Mouse (Mus musculus) hindbrain, embryonic 16.5 days (tissue): Measurements from ENCODE around the gene Per2. TPM values are rescaled to one million over a fixed set of nuclear protein-coding genes. Genes with fewer than 3 reads are reported as not detected.

ENCODE experiments used
- ATAC-seq: fragments of 200-750 bp; cut with Nextera tagmentation; 2 replicates; pipeline ENCODE4 v1.8.0; 2017; ENCODE audit warnings: moderate TSS enrichment, moderate library complexity
- H3K27ac ChIP-seq: fragments of 300-500 bp; sonication (generic); 2 replicates; pipeline ENCODE4 v1.5.1; 2014; ENCODE audit warnings: low read depth, mild to moderate bottlenecking, control low read depth, low read length, moderate library complexity
- H3K27me3 ChIP-seq: fragments of 300-500 bp; sonication (generic); replicated peaks from 2 replicates; pipeline ENCODE4 v1.6.1; 2014; ENCODE audit warnings: low read length; ENCODE audit not compliant: control insufficient read depth, insufficient read depth
- H3K36me3 ChIP-seq: fragments of 300-500 bp; sonication (generic); 2 replicates; pipeline ENCODE4 v1.6.1; 2014; ENCODE audit warnings: mild to moderate bottlenecking, low read length, moderate library complexity, mixed read lengths; ENCODE audit not compliant: control insufficient read depth, insufficient read depth
- H3K4me1 ChIP-seq: fragments of 300-500 bp; sonication (generic); 2 replicates; pipeline ENCODE4 v1.6.1; 2014; ENCODE audit warnings: low read depth, low read length; ENCODE audit not compliant: control insufficient read depth, insufficient read depth
- H3K4me2 ChIP-seq: fragments of 300-500 bp; sonication (generic); 2 replicates; pipeline ENCODE4 v1.6.1; 2014; ENCODE audit warnings: mild to moderate bottlenecking, low read length, control low read depth, moderate library complexity
- H3K4me3 ChIP-seq: fragments of 300-500 bp; sonication (generic); 2 replicates; pipeline ENCODE4 v1.5.1; 2014; ENCODE audit warnings: mild to moderate bottlenecking, low read length, control low read depth, moderate library complexity
- H3K9ac ChIP-seq: fragments of 300-500 bp; sonication (generic); 2 replicates; pipeline ENCODE4 v1.6.1; 2014; ENCODE audit warnings: low read depth, mild to moderate bottlenecking, control low read depth, low read length, moderate library complexity
- H3K9me3 ChIP-seq: fragments of 300-500 bp; sonication (generic); 2 replicates; pipeline ENCODE4 v1.6.1; 2014; ENCODE audit warnings: mild to moderate bottlenecking, low read length, moderate library complexity; ENCODE audit not compliant: control insufficient read depth
- WGBS: fragments of 180-500 bp; shearing (Covaris S2); extraction: QIAGEN DNeasy Blood & Tissue Kit; methylation state at CpG from one replicate; pipeline ENCODE4 v1.1.7; 2014; 5-methylcytosine and 5-hydroxymethylcytosine counted together
- polyA plus RNA-seq: library from polyadenylated mRNA; unstranded; fragments of >200 nt; fragmentation: Nextera tagmentation; extraction: Ambion mirVana; gene quantifications from 2 replicates; pipeline ENCODE4 v1.2.1, GENCODE M21; 2015

Gene Per2
- 5.0 and 5.8 TPM in 2 replicates for polyA plus RNA-seq

DNA sequence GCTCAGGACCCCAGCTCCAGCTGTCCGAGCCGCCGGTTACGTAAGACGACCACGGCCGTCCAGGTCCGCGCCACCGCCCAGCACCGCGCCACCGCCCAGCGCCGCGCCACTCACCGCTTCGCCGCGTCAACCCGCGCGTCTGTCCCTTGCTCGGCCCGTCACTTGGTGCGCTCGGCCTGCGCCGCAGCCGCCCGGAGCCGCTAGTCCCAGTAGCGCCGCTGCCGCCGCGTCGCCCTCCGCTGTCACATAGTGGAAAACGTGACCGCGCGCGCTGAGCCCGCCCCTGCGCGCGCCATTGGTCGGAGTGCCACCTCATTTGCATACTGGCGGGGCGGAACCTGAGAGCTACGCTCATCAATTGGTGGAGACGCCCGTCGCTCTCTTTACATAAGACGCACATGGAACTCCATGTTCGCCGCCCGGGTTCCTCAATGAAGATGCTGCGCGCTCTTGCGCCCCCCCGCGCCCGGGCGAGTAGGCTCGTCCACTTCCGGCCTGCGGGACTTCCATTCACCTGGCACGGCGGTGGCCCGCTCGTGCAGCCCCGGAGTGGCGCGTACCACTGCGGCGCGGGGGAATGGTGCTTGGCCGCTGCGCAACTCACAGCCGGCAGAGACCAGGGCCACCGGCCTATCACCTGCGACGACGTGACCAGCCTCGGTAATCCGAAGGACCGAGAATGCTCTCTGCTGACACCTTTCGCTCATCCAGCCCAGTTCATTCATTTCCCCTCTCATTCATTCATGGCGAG is at the start of gene Per2:
Gene Per2 (minus strand): TSS at position 266 of the 751 bp plus-strand sequence.
- Histone ChIP-seq H3K4me2 (peak within 1 kb of the TSS; percentile 88), H3K4me1 (peaks cover 39% of the 10 kb centered on the region), H3K9me3 (no peaks in the 10 kb centered on the region), H3K36me3 (no peaks in the 10 kb centered on the region), H3K4me3 (peak within 1 kb of the TSS; percentile 83), H3K27ac (peak within 1 kb of the TSS; percentile 78), H3K9ac (peak within 1 kb of the TSS; percentile 76), H3K27me3 (no peaks in the 10 kb centered on the region)
- ATAC-seq, result peak; percentile 98
- WGBS, result under 1% methylated on average over 84 of the region's 91 CpGs

DNA sequence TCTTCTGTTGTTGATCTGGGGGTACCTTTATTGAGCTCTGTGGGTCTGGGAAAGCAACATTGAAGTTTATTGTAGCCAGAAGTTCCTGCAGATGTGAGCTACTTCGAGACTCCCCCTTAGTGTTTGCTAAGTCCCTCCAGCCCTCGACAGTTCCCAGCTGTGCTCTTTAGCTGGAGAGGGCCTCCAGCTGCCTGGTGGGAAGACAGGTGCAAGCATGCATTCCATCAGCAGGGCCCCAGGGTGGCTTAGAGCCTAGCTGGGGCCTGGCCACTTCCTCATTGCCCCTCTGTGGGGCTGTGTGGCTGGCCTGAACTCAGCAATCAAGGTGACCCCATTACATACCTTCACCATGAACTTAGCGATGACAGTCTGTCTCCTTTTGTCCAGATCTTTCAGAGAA is 45.5 kb upstream of the Per2 start:
- no peak for ATAC-seq
- no peaks in the 10 kb centered on the region for H3K4me1 ChIP-seq
- H3K27me3 ChIP-seq, result no peaks in the 10 kb centered on the region
- H3K27ac ChIP-seq, result no peak overlapping the region
- peaks cover 26% of the 10 kb centered on the region for H3K36me3 ChIP-seq
- H3K9ac ChIP-seq, result no peak overlapping the region
- no peak overlapping the region for H3K4me3 ChIP-seq
- no peaks in the 10 kb centered on the region for H3K9me3 ChIP-seq
- H3K4me2 ChIP-seq, result no peak overlapping the region
- WGBS, result 78% methylated on average over 3 of the region's 3 CpGs

DNA sequence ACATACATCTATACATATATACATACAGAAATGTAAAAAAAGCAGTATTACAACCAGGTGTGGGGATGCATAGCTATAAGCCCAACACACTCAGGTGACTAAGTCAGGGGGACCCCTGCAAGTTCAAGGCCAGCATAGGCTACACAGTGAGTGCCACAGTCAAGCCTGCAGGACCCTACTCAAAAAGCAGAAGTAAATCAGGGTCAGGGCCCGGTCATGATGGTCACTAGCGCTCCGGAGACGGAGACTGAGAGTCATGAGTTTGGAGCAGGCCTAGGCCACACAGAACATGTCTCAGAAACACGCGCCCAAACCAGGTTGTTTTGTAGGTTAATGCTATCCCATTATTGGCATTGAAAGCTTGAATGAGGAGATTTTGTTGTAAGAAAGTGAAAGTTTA is 39.5 kb upstream of the Per2 start:
- Histone ChIP-seq H3K9me3 (no peaks in the 10 kb centered on the region), H3K27ac (no peak overlapping the region), H3K27me3 (no peaks in the 10 kb centered on the region), H3K4me3 (no peak overlapping the region), H3K36me3 (peaks cover 13% of the 10 kb centered on the region; the same call in 1 of the 2 replicates), H3K9ac (no peak overlapping the region), H3K4me1 (peaks cover 15% of the 10 kb centered on the region), H3K4me2 (no peak overlapping the region)
- ATAC-seq, result no peak
- WGBS, result 97% methylated on average over 6 of the region's 6 CpGs

GRCm38 (mm10) chr1:91495321-91495720 is 36.2 kb upstream of the Per2 start:
- peak overlapping the region; percentile 93 for H3K4me2 ChIP-seq
- no peak overlapping the region for H3K27ac ChIP-seq
- no peak for ATAC-seq
- peak overlapping the region; percentile 88 for H3K9ac ChIP-seq
- no peaks in the 10 kb centered on the region for H3K27me3 ChIP-seq
- WGBS, result 59% methylated on average over 5 of the region's 5 CpGs
- H3K36me3 ChIP-seq, result peaks cover 3% of the 10 kb centered on the region; the same call in 1 of the 2 replicates
- H3K9me3 ChIP-seq, result no peaks in the 10 kb centered on the region
- H3K4me1 ChIP-seq, result peaks cover 15% of the 10 kb centered on the region
- peak overlapping the region; percentile 84 for H3K4me3 ChIP-seq

DNA sequence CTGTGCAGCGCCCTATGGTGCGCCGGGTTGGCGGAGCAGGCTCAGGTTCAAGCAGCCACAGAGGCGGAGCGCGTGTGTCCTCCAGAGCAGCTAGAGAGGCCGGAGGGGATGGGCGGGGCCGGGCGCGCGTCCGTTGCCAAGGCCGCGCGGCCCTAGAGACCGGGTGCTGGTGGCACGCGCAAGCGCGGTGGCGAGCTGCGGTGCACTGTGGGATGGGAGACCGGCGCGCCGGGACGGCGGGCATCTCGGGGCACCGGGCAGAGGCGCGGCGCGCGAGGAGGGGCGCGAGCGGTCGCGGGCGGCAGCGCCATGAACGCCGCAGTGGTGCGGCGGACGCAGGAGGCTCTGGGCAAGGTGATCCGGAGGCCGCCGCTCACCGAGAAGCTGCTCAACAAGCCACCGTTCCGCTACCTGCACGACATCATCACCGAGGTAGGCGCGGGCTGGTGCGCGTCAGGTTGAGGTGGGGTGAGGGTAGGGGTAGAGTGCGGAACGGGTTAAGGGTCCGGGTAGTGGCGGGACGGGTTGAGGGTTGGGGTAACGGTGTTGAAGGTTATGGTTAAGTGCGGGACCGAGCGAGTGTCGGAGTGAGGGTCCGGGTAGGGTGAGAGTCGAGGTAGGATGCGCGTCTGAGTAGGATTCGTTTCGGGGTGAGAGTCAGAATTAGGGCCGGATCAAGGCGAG is 35.5 kb upstream of the Per2 start, which contains the start of gene Traf3ip1:
Gene Traf3ip1 (plus strand): TSS at position 191 of the 684 bp plus-strand sequence.
- H3K9ac ChIP-seq, result peak within 1 kb of the TSS; percentile 88
- peaks cover 15% of the 10 kb centered on the region for H3K4me1 ChIP-seq
- H3K27me3 ChIP-seq, result no peaks in the 10 kb centered on the region
- H3K27ac ChIP-seq, result peak within 1 kb of the TSS; percentile 31; the same call in 1 of the 2 replicates
- peak within 1 kb of the TSS; percentile 84 for H3K4me3 ChIP-seq
- H3K9me3 ChIP-seq, result no peaks in the 10 kb centered on the region
- no peaks in the 10 kb centered on the region for H3K36me3 ChIP-seq
- peak; percentile 99 for ATAC-seq
- WGBS, result under 1% methylated on average over 50 of the region's 79 CpGs
- peak within 1 kb of the TSS; percentile 93 for H3K4me2 ChIP-seq

- Histone ChIP-seq H3K36me3 (no peaks in the 10 kb centered on the region), H3K4me3 (peak overlapping the region; percentile 84), H3K27me3 (no peaks in the 10 kb centered on the region), H3K9me3 (no peaks in the 10 kb centered on the region), H3K4me2 (peak overlapping the region; percentile 93), H3K27ac (no peak overlapping the region), H3K4me1 (peaks cover 15% of the 10 kb centered on the region), H3K9ac (peak overlapping the region; percentile 88)
- WGBS, result 53% methylated on average over 3 of the region's 3 CpGs
- ATAC-seq, result peak; percentile 1
Observed at GRCm38 (mm10) chr1:91493938-91494337, 34.8 kb upstream of the Per2 start.

GRCm38 (mm10) chr1:91492740-91493139 is 33.6 kb upstream of the Per2 start:
- Histone ChIP-seq H3K27ac (no peak overlapping the region), H3K4me1 (peaks cover 15% of the 10 kb centered on the region), H3K36me3 (no peaks in the 10 kb centered on the region), H3K4me3 (no peak overlapping the region), H3K9ac (no peak overlapping the region), H3K4me2 (no peak overlapping the region), H3K27me3 (no peaks in the 10 kb centered on the region), H3K9me3 (no peaks in the 10 kb centered on the region)
- 15% methylated on average over 2 of the region's 2 CpGs for WGBS
- ATAC-seq, result no peak

GRCm38 (mm10) chr1:91490322-91490721 is 31.2 kb upstream of the Per2 start:
- Histone ChIP-seq H3K4me2 (no peak overlapping the region), H3K36me3 (no peaks in the 10 kb centered on the region), H3K27ac (no peak overlapping the region), H3K4me3 (no peak overlapping the region), H3K9me3 (no peaks in the 10 kb centered on the region), H3K9ac (no peak overlapping the region), H3K27me3 (no peaks in the 10 kb centered on the region), H3K4me1 (peaks cover 8% of the 10 kb centered on the region)
- WGBS, result 58% methylated on average over 1 of the region's 1 CpGs
- ATAC-seq, result no peak

- Histone ChIP-seq H3K4me3 (no peak overlapping the region), H3K27ac (no peak overlapping the region), H3K4me1 (no peaks in the 10 kb centered on the region), H3K9me3 (no peaks in the 10 kb centered on the region), H3K36me3 (no peaks in the 10 kb centered on the region), H3K4me2 (no peak overlapping the region), H3K9ac (no peak overlapping the region), H3K27me3 (no peaks in the 10 kb centered on the region)
- ATAC-seq, result no peak
- WGBS, result 80% methylated on average over 3 of the region's 3 CpGs
Observed at GRCm38 (mm10) chr1:91486165-91486564, 27.0 kb upstream of the Per2 start.
